Mouse (Mus musculus) layer of hippocampus, postnatal 14 days (tissue): ENCODE data around the gene Cngb1. TPM values are rescaled to one million over a fixed set of nuclear protein-coding genes. Genes with fewer than 3 reads are reported as not detected.
A peak's percentile ranks its signal among the peaks of the same experiment; 100 is the strongest.

Source experiments
- DNase-seq, 2 experiments: peaks; one replicate each; pipeline ENCODE4 v3.0.0; 2021 to 2022; ENCODE audit warnings: low spot score in 2 of 2, mixed read lengths in 1 of 2
- long read RNA-seq, 2 experiments: library from polyadenylated mRNA; stranded (forward); transcript quantifications; one replicate each; pipeline ENCODE4 v2.0.0; 2021
- total RNA-seq, 2 experiments: library from RNA; stranded (reverse); gene quantifications; 2 replicates each; pipeline ENCODE4 v1.2.3; 2021

Gene Cngb1
- total RNA-seq = 1 to 10 TPM in 1 of 2 experiments, under 1 TPM in 1; 0.93 to 1.3 TPM
- long read RNA-seq, experiment 1 = 0 reads
- long read RNA-seq, experiment 2, partial matches to known transcripts = 0 of 1 reads
- long read RNA-seq, experiment 2, other reads (novel, unspliced or antisense) = 0 of 1 reads

- DNase-seq = no peak
These were observed at the start of gene Cngb1 for GRCm38 (mm10) chr8:95306431-95306830. Gene Cngb1 (minus strand): TSS chr8:95306585.

DNA sequence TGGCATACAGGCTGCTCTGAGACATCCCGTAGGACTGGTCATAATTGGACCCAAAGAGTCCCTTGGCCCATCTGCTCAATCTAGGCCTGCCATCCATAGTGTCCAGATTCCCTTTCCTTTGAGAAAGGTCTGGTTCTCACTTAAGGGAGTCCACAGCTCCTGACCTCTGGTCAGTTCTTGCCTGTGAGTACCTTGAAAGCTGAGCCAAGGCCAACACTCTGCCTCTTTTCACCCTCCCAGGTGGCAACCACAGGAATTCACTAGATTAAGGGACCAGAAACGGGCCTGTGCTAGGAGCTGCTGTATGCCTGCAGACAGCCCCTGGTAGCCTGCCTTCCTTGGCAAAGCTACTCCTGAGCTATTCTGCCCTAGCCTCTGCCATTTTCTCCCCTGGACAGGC lies 48.2 kb upstream of the Cngb1 start:
- DNase-seq = no peak

DNA sequence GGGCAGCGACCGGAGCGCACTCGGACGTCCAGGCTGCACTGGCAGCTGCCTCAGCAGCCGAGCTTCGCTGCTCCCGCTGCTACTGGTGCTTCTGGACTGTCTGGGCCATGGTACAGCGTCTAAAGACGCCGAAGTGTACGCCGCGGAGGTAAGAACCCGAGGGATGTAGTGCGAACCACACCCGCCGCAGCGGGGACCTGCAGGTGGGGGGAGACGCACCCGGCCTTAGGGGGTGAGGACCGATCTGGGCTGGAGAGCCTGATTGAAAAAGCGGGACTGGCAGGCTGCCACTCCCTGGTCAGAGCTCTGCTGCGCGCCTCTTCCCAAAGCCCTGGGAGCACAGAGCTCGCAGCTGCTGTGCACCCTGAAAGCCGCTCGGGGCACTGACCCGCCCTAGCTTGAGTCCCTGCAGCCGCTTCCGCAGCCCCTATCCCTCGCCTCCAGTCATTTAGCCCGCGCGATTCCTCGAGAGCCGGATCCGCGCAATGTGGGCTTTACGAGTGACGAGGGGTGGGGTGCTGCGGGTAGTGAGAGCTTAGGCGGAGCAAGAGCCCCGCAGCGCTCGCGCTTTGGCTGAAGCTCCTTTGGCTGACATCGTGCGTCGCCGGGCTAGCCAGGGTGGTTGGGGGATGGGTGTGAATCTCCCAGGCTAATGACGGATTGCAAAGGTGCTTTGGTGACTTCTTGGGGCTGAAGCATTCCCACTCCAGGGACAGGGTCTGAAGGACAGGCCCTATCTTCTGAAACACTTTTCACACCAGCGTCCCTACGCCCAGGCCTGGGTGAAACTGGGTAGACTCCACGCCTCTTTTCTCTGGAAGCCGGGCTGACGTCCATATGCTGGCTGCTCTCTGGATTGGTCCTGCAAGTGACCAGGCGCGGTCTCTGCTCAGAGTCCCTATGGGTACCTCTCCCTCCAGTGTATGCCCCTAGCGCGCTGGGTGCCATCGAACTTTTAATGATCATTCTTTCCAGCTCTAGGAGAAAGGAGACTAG lies 46.8 kb upstream of the Cngb1 start:
- peak; percentile 28 to 41 for DNase-seq

GRCm38 (mm10) chr8:95352151-95352870 lies 45.9 kb upstream of the Cngb1 start, which contains the start of gene Mmp15:
Gene Mmp15 (plus strand): TSS chr8:95352268.
- peak; percentile 56 to 69 for DNase-seq

DNA sequence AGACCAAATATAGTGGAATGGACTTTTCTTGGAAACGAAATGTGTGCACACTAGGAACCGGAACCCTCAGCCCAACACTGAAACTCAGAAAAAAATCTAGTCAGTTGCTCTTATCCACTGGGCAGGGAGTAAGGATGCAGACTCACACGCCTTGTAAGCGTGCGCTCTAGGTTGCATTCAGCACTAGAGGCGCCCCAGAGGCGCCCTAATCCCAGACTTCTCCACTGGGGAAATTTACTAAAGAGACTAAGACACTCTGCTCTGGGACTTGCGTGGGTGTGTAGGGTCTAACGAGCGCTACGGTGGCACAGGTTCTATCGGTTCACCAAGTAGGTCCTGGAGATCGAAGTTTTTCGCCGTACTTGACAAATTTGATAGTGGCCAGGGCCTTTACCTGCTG lies 45.1 kb upstream of the Cngb1 start:
- DNase-seq = no peak

DNA sequence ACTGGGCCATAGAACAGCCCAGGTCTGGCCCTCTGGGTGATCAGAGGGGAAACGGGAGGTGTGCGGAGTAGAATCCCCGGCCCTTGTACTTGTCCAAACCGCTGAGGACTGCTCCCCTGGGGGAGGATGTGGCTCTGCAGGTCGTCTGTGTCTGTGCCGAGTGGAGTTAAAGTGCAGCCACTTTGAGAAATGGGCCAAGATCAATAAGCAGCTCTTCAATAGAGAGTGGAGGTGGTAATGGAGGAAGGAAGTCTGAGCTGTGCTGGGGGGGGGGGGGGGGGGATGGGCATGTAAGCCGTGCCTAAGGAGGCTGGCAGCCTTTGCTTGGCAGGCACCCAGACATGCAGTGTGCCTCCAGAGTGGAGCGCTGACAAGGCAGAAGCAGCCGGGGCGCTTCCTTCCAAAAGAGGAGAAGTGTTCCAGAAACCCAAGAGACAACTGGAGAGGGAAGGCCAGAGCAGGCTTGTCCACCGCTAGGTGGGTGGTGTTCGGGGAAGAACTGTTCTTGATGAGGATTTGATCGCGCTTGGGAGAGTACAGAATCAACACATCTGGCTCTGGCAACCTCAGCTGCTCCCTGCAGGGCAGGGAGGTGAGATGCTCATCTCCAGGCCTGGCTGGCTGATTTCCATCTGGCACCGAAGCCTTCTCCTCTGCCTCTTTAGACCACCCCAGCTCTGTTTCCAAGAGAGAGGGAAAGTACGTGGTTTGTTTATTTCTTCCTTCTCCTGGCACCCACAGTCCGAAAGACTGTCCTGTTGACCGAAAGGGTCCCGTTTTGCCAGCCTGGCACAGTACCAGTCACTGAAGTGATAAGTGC lies 42.6 kb upstream of the Cngb1 start:
- peak; percentile 58 to 81 for DNase-seq

DNA sequence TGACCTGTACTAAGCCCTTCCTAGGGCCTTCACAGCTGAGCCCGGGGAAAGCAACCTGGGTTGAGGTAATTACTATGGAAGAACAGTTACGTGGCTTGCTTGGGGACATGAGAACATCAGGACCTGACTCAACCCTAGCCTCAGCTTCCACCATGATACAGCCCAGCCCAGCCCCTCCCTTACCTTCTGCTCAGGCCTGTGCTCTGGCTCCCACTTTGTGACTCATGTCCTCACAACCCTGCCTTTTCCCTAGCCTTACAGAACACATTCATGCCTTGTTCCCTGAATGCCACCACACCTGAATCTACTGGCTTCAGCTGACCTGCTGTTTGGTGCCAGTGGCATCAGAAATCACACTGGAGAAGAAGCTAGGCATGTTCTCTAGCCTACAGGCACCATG lies 42.0 kb upstream of the Cngb1 start:
- no peak for DNase-seq

- peak; percentile 84 to 89 for DNase-seq
These were observed 40.5 kb upstream of the Cngb1 start for GRCm38 (mm10) chr8:95346643-95347545.

DNA sequence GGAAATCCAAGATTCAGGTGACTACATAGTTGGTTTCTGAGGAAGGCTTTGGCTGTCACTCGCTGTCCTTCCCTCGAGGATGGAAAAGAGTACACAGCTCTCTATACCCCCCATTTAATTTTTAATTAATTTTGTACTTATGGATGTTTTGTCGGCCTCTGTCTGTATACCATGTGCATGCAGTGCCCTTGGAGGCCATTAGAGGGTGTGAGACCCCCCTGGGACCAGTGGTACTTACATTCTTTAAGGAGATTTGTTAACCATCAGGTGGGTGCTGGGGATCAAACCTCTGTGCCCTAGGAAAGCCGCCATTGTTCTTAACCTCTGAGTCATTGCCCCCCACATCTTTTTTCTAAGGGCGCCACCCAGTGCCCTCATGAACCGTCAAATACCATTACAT lies 38.3 kb upstream of the Cngb1 start:
- DNase-seq = no peak

- no peak for DNase-seq
These were observed 35.3 kb upstream of the Cngb1 start for GRCm38 (mm10) chr8:95341721-95342120.

DNA sequence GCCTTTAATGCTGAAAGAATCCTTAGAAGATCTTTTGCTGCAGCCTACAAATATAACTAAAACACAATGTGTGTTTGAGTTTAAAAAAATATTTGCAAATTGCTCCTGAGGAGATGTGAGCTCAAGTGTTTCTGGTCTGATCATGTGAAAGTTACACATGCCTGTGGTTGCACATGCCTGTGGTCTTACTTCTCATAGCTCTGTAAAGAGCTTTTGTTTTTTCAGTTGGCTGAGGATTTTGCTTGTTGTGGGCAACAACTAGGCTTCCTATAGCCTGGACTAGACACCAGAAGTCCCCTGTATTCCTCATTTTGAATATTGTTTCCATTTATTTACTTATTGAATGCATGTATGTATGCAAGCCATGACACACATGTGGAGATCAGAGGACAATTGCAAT lies 30.0 kb upstream of the Cngb1 start:
- no peak for DNase-seq

GRCm38 (mm10) chr8:95335706-95336105 lies 29.3 kb upstream of the Cngb1 start:
- DNase-seq = no peak

- DNase-seq = no peak
These were observed 26.2 kb upstream of the Cngb1 start for GRCm38 (mm10) chr8:95332437-95333199.

DNA sequence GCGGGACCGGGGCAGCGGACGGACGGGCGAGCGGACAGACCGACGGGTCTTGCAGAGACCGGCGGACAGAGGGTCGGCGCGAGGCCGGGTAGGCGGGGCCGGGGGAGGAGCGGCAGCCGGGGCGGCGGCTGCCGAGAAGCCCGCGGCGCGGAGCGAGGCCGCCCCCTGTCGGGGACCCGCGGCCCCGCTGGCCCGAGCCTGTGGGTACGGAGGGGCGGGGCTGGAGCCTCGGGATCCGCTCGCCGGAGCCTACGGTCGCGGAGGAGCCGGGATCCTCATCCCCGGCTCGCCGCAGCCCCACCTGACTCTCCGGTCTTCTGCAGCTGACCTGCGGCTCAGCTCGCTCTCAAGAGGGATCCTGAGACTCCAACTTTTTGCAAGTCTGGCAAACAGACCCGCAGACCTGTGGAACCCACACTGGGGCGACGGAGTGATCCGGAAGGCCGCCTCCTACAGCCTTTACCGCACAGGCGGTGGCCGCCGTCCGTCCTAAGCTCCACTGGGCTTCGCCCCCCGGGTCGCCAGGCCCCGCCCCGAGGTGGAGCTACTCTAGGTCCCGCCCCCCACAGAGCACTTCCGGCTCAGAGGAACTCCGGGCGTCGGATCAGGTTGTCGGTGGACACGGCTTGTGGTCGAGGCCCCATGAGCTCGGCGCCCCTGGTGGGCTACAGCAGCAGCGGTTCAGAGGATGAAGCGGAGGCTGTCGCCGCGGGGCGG lies 25.5 kb upstream of the Cngb1 start, which contains the start of the genes Zfp319 and Usb1:
Zfp319 (minus strand) TSS at position 231 of the 717 bp plus-strand sequence.
Usb1 (plus strand) TSS at position 565 of the 717 bp plus-strand sequence.
- DNase-seq = peak; percentile 92 to 94

- peak in 1 of 2 experiments; percentile 55 for DNase-seq
These were observed 24.9 kb upstream of the Cngb1 start for GRCm38 (mm10) chr8:95331156-95331719.

- DNase-seq = no peak
These were observed 24.0 kb upstream of the Cngb1 start for GRCm38 (mm10) chr8:95330367-95330766.

DNA sequence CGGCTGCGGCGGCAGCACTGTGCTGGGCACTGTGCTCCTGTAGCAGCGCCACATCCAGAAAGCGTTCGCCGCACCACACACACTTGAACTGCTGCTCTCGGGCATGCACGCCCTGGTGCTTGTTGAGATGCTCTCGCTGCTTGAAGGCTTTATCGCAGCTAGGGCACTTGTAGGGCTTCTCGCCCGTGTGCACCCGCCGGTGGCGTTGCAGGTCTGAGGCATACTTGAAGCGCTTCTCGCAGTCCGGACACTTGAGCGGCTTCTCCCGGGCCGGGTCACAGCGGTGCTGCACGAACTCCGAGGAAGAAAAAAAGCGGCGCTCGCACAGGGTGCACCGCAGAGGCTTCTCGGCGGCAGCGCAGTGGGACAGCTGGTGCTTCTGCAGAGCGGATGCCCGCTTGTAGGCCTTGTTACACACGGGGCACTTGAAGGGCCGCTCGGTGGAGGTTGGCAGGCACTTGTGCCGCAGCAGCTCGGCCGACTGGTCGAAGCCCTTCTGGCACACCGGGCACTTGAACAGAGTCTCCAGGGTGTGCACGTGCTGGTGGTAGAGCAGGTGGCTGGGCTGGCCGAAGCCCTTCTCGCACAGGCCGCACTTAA lies 21.6 kb upstream of the Cngb1 start:
- DNase-seq = no peak
